Mouse (Mus musculus): ENCODE measurements around the gene Cck.

Cck gene

GRCm38 (mm10) chr9:121495529-121495928 lies at the start of gene Cck:
Gene Cck (minus strand): TSS chr9:121495694.
- no peak for DNase-seq

- no peak for DNase-seq
Observed at GRCm38 (mm10) chr9:121541530-121541929, 46.0 kb upstream of the Cck start.

- no peak for DNase-seq
Observed at GRCm38 (mm10) chr9:121532626-121533025, 37.1 kb upstream of the Cck start.

GRCm38 (mm10) chr9:121528605-121529357 lies 33.3 kb upstream of the Cck start:
- DNase-seq: no peak

DNA sequence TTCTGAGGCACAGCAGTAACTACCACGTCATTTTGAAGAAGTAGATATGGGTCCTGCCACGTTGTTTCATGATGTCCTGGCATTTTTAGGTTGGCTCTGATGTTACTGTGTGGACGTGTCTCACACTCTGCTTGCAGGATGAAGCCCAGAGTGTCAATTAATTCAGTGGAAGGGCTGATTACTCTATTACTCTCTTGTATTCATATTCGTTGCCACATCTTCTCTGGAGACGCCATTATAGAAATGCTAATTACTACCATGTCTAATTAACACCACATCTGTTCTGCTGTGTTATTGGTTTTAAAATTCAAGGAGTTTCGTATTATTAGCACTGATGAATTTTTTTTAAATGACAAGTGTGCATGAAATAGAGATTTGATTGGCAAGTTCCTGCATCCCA lies 30.7 kb upstream of the Cck start:
- no peak for DNase-seq

GRCm38 (mm10) chr9:121520047-121520446 lies 24.6 kb upstream of the Cck start:
- DNase-seq: no peak

DNA sequence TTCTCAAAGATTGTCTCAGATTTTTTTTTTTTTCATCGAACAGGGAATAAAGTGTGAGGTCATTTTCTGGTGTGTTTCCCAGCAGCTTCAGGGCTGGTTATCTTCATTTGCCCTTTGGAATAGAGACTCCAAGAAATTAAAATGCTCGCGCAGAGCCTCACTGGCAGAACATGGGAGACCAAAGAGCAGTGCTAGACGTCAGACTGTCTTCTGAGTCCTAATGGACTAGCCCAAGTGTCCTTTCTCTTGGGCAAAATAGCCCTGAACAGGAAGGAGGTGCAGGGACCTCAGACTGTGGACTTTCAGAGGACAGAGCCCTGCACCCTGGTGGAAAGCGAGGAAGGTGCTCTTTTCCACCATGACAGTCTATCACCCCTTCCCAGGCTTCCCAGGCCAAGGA lies 19.0 kb upstream of the Cck start:
- DNase-seq: no peak

- DNase-seq: no peak
Observed at GRCm38 (mm10) chr9:121511911-121512310, 16.4 kb upstream of the Cck start.

DNA sequence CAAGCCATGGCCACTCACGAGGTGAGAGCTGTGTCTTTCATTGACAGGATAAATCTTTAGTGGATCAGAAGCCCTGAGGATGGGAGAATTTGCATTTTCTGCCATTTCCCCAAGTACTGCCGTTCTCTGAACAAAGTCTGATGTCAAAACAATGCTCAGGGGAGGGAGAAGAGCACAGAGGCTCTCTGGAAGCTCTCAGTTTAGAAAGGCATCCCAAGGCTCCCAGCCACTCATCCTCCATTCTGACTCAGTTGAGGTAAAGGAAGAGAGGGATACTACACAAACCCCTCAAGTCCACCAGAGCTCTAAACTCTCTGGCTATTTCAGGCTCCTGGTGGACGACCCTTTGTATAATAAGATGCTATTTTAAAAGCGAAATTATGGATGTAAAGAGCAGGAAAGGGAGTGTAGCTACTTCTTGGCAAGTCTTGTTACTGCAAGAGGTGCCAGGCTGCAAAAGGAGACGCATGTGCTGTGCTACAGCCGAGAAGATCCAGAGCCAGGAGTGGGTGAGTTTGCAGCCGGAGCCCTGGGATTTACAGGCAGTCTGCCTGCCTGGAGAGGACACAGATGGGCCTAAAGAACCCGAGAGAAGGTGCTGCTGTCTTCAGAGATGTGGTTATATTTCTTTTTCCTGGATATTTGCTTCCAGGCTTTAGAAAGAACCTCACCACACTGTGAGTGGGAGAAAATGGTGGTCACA lies 11.1 kb upstream of the Cck start:
- no peak for DNase-seq

DNA sequence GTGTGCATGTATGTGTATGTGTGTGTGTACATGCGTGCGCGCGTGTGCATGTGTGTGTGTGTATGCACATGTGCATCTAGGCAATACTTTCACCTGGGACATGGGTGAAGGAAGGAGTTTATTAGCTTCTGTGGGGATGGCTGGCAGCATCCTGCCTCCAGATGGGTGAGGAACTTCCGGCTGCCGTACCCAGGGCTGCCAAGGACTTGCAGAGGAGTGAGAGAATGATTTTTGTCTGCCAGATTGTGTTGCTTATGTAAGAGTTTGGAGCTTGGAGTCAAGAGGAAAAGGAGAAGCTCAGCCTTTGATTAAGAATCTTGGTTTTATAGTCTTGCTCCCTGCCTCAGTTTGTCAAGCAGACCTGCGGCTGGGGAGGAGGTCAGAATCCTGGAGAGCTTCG lies 9.9 kb upstream of the Cck start:
- no peak for DNase-seq

DNA sequence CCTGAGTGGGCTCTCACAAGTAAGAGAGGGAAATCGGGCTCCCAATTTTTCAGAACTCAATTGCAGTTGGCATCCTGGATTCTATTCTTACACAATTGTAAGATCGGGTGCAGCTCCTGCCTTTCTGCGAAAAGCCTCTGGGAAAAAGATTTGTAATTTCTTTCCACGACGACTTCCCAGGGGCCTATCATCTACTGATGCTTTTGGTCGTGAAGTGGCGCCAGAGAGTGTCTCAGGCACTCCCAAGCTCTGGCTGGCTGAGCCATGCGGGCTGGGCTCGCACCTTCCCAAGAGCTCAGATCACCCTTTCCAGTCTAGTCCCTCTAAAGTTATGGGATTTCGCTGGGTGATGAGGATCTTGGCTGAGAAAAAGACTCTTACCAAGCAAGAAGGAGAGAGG lies 608 bp upstream of the Cck start:
- no peak for DNase-seq

- no peak for DNase-seq
Observed at GRCm38 (mm10) chr9:121494006-121494767, 1.3 kb downstream of the Cck start.

DNA sequence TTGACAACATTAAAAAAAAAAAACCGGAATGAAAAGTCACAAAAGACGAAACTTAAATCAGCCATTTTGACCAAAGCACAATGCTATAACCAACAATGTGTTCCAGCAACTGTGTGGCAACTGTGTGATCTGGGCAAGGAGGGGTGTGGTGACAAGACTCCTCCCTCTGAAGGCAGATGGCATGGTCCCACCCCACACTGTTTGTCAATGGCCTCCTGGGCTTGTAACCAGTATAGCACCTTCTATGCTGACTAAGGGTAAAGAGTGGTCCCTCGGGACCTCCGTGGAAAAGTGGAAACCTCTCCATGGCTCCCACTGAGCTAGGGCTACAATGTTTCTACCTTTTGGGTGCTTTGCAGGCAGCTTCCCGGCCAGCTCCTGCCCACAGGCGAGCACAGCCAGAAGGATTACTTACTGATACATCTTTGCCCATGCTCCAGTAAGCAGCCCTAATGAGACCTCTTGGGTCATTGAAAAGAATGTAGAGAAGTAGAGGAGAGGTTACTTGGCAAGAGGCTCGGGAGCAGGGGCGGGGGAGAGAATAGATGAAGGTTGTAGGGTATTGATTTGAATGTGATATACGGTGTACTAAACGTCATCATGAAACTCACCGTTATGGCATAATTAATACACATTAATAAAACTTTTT lies 3.8 kb downstream of the Cck start:
- no peak for DNase-seq

DNA sequence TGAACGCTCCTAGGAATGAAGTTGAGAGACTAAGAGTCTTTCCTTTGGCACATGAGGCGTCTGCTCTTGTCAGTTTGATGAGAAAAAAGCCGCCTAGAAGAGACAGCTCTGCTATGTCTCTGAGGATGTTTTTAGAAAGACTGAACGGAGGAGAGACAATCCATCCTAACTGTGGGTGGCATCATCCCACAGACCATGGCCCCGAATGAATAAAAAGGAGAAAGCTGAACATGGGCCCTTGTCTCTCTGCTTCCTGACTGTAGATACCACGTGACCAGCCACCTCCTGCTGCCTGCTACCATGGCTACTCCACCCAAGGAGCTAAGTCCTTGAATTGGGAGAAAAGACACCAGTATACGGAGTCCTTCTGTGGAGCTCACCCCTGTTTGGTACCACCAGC lies 8.3 kb downstream of the Cck start:
- no peak for DNase-seq

GRCm38 (mm10) chr9:121479453-121479852 lies 16.0 kb downstream of the Cck start:
- DNase-seq: no peak

GRCm38 (mm10) chr9:121477305-121477911 lies 18.1 kb downstream of the Cck start:
- DNase-seq: no peak

GRCm38 (mm10) chr9:121475488-121476452 lies 19.7 kb downstream of the Cck start:
- DNase-seq: no peak

- no peak for DNase-seq
Observed at GRCm38 (mm10) chr9:121474771-121475170, 20.7 kb downstream of the Cck start.

DNA sequence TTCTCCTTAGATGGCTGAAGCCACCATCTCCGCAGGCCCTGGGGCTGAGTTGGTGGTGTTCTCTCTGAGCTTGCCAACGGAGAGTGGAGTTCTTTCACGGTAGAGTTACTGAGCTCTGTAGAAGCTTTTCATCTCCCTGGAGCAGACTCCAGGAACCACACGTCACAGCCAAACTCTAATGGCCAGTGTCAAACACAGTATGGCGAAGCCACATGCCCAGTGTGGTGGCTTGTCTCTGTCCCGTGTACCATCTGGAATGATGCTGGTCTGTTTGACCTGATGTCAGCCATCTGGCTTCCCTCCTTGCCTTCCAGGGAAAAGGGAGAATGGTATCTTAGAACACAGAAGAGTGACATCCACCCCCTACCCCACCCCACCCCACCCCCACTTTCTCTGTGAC lies 25.8 kb downstream of the Cck start:
- DNase-seq: no peak

DNA sequence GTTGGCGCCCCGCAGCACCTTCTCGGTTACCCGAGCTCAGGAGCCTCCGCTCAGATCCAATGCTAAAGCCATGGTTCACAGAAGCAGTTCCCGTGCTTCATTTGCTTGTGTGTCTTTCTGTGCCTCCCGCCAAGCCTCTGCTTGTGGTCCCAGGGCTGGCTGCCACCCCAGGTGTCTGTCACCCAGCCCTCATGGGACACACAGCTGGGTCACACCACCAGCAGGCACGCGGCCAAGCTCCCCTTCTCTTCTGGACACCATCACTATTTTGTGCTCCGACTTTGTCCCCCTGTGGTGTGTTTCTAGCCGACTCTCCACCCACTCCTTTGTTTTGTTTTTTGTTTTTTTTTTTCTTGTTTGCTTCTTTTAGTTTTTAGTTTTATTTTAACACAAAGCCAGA lies 28.0 kb downstream of the Cck start:
- no peak for DNase-seq

DNA sequence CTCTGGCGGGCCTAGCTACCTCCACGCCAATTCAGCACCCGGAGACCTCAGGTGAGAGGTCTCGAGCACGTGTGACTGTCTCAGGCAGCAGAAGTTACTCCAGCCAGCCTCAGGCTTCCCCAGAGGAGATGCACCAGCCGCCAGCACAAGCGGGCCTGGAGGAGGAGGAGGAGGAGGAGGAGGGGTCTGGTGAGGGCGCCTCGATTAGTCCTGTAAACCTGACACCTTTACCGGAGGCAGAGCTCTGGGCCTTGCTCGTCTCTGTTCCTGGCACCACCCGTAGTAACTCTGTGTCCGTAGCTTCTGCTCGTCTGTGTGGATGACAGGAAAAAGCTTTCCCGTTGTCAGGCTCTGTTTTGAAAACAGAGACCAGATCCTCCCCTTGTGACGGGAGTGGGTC lies 35.0 kb downstream of the Cck start:
- DNase-seq: no peak

DNA sequence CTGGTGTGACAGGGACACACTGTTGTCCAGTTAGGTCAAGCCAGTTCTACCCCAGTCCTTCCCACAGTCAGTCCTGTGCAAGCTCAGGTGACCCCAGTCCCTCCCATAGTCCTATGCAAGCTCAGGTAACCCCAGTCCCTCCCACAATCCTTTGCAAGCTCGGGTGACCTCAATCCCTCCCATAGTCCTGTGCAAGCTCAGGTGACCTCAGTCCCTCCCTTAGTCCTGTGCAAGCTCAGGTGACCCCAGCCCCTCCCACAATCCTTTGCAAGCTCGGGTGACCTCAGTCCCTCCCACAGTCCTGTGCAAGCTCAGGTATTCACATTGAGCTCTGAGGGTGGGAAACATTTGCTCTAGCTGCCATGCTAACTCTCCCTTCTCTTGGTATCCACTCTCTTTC lies 35.5 kb downstream of the Cck start:
- DNase-seq: no peak
